Mouse (Mus musculus): ENCODE data around the gene Pdgfb.

The Pdgfb gene

DNA sequence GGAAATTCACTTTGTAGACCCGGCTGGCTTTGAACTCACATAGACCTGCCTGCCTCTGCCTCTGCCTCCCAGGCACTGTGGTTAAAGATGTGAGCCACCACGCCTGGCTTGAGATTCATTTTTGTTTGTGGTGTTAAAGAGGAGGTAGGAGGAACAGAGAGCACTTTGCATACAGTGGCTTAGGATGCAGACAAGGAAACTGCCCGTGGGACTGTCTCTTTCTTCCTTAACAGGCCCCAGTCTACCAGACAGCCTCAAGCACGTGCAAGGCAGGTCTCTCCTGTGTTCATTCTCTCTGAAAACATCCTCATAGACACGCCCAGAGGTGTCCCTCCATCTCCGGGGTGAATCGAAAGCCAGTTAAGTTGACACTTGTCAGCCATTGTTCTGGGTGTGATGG is 19.6 kb upstream of the Pdgfb start:
- DNase-seq: no peak

- no peak for DNase-seq
Measured at GRCm38 (mm10) chr15:80031133-80031532, 16.4 kb upstream of the Pdgfb start.

GRCm38 (mm10) chr15:80030399-80030798 is 15.6 kb upstream of the Pdgfb start:
- DNase-seq: no peak

GRCm38 (mm10) chr15:80028862-80029261 is 14.1 kb upstream of the Pdgfb start:
- no peak for DNase-seq

DNA sequence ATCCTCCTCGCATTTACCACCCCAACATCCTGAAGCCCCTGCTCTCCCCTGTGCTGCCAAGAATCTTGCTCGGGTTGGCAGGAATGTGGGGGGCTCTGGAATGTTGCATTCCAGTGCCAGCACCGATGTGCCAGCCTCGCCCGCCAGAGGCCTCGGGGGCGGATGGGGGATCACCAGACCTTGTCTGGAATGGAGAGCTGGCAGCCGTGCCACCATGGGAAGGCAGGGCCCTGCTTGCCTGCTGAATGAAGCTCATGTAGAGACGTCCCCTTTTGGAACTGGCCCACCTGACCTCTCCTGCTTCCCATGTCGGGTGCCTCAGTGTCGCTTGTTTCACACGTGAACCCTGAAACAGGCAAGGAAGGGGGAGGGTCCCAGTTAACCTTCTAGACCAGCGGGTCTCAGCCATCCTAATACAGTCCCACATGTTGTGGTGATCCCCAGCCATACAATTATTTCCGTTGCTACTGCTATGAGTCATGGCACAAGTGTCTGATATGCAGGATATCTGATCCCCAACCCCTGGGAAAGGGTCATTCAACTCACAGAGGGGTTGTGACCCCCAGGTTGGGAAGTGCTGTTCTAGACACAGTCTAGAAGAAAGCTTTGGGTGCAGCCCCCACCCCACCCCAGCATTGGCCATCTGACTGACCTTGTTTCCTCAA is 12.0 kb upstream of the Pdgfb start:
- peak; percentile 60 to 77 for DNase-seq

DNA sequence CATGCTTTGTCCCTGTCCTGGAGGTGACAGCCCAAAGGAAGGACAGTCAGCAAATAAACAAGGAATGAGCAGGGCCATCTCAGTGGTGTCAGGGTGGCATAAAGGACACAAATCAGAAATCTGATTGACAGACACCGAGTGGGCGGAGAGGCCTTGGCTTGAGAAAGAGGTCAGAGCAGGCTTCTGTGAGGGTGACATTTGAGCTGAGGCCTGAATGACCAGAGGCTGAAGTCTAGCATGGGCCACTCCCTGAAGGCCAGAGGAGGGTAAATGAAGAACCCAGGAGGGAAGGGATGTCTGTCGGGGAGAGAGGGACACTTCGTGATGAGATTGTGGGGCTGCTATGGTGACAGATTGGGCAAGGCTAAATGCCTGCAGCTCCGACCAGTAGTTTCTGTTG is 11.3 kb upstream of the Pdgfb start:
- DNase-seq: no peak

GRCm38 (mm10) chr15:80025615-80026014 is 10.8 kb upstream of the Pdgfb start:
- DNase-seq: peak in 1 of 2 experiments; percentile 52

DNA sequence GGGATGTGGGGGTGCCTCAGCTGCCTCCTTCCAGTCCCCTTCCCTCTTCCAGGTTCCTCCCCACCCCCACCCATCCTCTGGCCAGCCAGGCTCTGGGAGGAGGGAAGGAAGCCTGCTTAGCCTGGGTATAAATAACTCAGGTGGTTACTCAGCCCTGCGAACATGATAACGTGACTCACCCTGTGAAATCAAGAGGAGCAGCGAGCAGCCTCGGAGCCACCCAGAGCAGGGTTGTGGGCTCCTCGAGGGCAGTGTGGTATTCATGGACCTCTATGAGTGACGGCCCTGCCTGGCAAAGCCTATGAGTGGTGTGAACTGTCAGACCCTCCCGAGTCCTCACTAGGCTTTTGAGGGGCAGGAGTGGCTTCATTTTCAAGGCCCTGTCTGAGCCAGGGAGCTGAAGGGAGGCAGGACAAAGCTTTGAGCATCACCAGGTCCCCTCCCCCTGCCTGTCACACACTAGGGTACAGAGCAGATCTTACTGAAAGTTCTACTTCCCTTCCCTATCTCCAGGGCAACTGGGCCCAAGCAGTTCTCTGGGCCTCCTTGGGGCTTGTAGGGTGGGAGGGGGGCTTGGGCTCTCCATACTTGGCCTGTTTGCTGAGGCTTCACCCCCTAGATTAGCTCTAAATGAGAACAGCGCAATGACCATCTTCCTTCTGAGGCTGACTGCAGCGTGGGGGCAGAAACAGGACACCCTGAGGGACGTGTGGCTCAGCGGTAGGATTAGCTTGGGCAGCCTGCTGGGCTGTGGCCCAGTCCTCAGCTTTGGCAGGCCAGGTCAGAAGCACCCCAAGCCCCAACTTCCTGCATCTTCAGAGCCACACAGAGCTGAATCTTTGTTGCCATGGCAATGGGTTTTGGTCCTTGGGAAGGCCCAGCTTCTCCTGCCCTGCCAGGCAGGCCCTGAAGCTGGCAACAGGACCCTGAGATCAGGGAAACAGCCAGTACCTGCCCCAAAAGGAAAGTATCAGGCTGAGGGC is 9.8 kb upstream of the Pdgfb start:
- DNase-seq: peak in 1 of 2 experiments; percentile 46

DNA sequence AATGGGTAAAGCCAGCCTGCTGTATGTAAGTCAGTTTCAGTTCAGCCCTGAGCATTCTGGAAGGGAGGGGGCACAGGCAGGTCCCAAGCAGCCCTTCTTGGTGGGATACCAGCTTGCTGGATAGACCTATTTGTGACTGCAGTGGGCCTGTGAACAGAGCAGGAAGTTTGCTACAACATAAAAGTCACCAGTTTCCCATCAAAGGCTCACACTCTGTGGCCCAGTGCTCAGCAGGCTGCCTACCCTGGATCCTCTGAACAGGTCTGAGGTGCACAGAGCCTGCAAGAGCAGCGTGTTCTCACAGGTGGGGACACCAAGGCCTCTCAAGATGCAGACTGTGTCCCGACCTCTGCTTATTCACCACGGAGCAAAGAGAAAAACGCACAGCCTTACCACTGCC is 5.7 kb upstream of the Pdgfb start:
- DNase-seq: no peak

GRCm38 (mm10) chr15:80019625-80020024 is 4.8 kb upstream of the Pdgfb start:
- no peak for DNase-seq

GRCm38 (mm10) chr15:80019220-80019619 is 4.4 kb upstream of the Pdgfb start:
- no peak for DNase-seq

DNA sequence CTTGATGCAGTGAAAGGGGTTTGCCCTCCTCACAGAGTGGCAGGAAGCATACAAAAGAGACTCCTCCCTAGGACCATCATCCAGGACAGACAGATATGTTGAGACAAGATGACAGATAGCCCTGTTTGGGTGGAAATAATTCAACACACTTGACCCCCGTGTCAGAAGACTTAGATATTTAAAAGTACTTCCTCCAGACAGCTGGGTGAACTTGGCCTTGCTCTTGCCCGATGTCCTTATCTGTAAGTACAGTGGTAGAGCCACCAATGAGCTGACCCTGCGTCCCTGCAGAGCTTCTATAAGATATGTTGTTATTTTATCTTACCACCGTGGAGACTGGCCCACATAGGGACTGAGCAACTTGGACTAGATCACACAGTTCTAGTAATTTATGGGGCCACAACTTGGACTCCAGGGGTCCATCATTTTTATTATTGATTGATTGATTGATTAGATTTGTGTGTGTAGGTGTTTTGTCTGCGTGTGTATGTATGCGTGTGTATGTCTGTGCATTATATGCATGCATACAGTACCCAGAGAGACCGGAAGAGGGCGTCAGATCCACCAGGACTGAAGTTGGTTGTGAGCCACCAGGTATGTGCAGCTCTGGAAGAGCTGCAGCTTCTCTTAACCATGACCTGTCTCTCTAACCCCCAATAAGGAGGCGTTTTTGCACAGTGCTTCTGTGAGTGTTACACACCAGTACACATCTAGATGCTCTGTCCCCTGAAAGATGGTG is 2.0 kb upstream of the Pdgfb start:
- DNase-seq: no peak

- no peak for DNase-seq
Measured at GRCm38 (mm10) chr15:80015211-80015952, 605 bp upstream of the Pdgfb start.

DNA sequence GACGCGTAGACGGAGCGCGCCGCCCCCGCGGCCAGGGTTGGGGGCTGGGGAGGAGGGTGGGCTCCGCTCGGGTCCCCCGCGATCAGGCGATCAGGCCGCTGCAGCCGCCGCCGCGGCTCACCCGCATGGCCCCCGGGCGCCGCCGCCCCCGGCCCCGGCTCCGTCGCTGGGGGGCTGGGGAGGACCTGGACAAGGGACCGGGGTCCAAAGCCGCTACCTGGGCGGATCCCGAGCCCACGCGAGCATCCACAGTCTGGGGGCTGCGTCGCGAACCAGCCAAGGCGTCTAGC is 801 bp downstream of the Pdgfb start:
- no peak for DNase-seq

GRCm38 (mm10) chr15:80013256-80014030 is 1.3 kb downstream of the Pdgfb start:
- peak; percentile 73 to 86 for DNase-seq

DNA sequence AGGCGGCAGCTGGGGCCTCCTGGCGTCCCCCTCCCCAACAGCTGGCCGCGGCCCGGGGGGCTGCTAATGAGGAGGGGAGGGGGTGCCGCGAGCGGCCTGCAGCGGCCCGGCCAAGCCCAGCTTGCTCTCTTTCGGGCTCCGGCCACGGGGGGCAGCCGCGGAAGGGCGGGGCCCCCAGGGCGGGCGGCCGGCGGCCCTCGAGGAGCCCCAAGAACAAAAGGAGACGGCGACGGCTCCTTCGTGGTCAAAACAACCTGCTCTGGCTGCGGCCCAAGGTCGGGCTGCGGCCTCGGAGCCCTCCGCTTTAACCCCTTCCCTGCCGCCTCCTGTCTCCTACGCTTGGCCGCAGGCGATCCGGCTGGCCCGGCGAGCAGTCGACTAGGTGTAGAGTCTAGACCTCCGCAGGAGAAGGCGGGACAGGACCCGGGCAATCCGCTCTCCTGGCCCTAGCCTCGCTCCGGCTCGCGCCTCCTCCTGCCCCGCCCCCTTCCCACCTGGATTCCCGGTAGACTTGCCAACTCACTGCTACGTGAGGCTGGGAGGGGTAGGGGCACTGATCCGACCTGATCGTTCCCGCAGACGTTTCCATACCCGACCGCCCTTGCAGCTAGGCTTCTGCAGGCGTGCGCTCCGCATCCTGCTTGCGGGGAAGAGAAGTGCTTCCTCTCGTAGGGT is 2.1 kb downstream of the Pdgfb start:
- DNase-seq: peak; percentile 88 to 93

DNA sequence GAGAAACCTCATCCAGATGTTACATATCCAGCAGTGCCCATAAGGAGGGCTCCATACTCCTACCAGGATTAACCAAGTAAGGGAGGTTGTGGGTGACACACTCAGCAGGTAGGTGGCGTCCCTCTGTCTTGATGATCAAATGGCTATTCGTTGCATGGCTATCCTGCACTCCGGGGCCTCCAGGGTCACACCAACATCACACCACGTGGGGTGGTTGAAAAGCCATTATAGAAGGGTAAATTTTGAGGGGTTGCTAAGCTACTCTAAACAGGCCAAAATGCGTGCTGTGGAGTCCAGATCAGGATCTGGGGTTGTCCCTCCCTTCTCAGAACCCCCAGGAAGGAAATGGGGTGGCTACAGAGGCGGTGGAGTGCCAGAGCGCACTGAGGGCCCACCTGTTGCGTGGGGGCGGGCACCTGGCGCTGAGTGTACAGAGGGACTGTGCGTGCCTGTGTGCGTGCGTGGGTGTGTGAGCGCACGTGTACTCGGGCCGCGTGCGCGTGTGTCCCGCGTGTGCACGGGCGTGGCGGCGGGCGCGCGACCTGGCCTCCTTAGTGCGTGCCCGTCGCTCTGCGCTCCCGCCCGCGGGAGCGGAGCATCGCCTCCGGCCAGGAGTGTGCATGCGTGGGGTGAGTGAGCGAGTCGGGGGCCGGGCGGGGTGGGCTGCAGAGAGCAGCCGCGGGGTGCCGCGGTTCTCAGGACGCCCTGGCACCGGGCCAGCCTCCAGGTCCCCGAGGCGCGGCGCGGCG is 2.8 kb downstream of the Pdgfb start:
- peak; percentile 60 to 74 for DNase-seq

- no peak for DNase-seq
Measured at GRCm38 (mm10) chr15:80011194-80011593, 3.6 kb downstream of the Pdgfb start.

- DNase-seq: peak in 1 of 2 experiments; percentile 45
Measured at GRCm38 (mm10) chr15:80010182-80010558, 4.6 kb downstream of the Pdgfb start.

DNA sequence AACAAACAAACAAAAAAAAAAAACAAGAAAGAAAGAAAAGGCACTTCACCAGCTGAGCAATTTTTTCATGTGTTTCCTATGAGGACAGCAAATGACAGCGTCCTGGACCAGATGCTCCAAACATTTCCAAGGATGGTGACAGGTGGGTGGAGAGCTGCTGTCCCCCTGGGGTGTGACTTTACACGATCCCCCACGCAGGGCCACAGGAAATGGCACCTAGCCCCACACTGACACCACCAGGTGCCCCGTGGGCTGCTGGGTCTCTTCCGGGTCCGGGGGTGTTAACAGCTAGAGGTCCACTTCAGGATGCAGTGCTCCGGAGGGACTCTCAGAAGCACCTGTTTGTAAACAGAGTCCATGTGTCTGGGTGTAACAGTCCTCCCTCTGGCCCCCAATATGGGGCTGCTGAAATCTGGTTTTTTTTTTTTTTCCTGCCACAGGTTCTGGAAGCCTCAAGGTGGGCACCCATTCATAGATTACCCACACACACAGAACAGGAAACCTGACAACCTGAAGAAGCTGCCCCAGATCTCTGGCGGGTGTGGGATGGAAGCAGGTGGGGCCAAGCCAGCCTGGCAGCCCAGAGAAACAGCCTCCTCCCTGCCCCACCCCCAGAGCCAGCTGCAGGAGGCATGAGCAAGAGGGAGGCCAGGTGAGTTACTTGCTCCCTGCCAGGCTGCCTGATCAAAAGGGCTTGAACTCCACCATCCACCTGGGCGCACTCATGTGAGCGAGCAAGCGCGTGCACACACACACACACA is 5.2 kb downstream of the Pdgfb start:
- peak; percentile 55 to 70 for DNase-seq

Measured in kidney, postnatal 4 days (tissue).